Mouse (Mus musculus): ENCODE results near the gene Mex3d. TPM values are rescaled to one million over a fixed set of nuclear protein-coding genes. Genes with fewer than 3 reads are reported as not detected.

The Mex3d gene
- 45.9 and 68.4 TPM in 2 replicates for polyA plus RNA-seq (2012; ENCODE audit: low replicate concordance)

GRCm38 (mm10) chr10:80387522-80387959 is at the start of gene Mex3d:
Gene Mex3d, minus strand, starts transcription at chr10:80387659.

GRCm38 (mm10) chr10:80433513-80434232 is 46.2 kb upstream of the Mex3d start, which contains the start of gene Tcf3:
Gene Tcf3, minus strand, starts transcription at chr10:80433647.

GRCm38 (mm10) chr10:80406684-80407501 is 19.4 kb upstream of the Mex3d start, which contains the start of gene Uqcr11:
Gene Uqcr11, minus strand, starts transcription at chr10:80406830.

GRCm38 (mm10) chr10:80399191-80399972 is 11.9 kb upstream of the Mex3d start, which contains the start of gene Mbd3:
Gene Mbd3, minus strand, starts transcription at chr10:80399550.

DNA sequence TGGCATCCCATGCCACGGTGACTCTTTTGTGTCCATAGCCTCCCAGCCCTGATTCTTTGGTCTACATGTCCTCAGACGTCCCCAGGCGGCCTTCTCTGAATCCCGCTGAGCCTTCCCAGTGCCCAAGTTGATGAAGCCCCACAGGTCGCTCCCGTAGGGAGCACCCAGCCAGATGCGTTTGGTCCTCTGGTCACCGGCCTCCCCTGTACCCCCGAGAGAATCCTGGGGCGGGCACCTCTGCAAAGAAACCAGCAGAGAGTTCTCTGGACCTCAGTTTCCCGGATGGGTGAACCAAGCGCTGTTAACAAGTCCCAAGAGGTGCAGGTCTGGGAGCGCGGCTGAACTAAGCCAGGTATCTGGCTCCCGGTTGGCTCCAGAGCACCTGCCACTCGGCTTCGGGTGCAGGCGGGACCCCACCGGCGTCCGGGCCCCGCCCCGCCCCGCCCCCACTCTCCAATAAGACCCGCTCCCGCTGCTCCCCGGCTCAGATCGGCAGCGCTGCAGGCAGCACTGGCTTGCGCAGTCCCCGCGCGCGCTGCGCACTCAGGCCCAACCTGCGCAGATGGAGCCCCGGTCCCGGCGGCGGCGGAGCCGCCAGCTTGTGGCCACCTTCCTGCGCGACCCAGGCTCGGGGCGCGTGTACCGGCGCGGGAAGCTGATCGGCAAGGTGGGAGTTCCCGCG is 31.3 kb downstream of the Mex3d start, which contains the start of gene Plk5:
TSS of gene Plk5 (plus strand) at position 459 of the 682 bp plus-strand sequence.

DNA sequence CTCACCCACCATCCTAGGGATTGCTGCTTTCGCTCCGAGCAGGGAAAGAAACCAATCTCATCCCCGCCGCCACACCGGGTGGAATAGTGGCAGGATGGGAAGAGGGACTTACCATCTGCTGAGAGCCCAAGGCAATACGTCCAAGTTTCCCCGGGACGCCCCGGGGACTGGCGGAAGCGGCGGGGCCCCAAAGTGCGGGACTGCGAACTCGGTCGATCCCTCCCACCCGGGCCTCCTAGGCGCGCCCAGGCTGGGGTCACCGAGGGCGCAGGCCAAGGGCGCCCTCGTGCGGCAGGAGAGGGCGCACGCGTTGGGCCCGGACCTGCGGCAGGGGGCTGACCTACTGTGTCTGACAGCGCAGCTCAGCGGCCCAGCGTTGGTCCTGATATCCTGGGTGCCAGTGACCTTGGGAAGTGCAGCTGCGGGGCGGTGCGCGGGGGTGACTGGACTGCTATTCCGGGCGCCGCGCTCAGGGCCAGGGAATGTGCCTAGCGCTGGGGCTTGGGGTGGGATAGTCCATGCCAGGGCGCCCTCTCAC is 39.1 kb downstream of the Mex3d start, which contains the start of gene Adamtsl5:
TSS of gene Adamtsl5 (minus strand) at position 169 of the 538 bp plus-strand sequence.

Other genes starting within 250 kb of the Mex3d start
- gene Atp5d, start 249.0 kb downstream of the Mex3d start, polyA plus RNA-seq (2012; ENCODE audit: low replicate concordance) = 1,038 and 1,245 TPM in 2 replicates
- 40.1 and 43.9 TPM in 2 replicates for gene Cbarp, start 246.8 kb downstream of the Mex3d start, polyA plus RNA-seq (2012; ENCODE audit: low replicate concordance)
- gene Midn, start 239.4 kb downstream of the Mex3d start, polyA plus RNA-seq (2012; ENCODE audit: low replicate concordance) = 224 and 253 TPM in 2 replicates
- gene Cirbp, start 221.7 kb downstream of the Mex3d start, polyA plus RNA-seq (2012; ENCODE audit: low replicate concordance) = 19.6 and 38.2 TPM in 2 replicates
- gene 1600002K03Rik, start 214.7 kb downstream of the Mex3d start, polyA plus RNA-seq (2012; ENCODE audit: low replicate concordance) = 7.0 and 16.7 TPM in 2 replicates
- gene Efna2, start 208.2 kb downstream of the Mex3d start, polyA plus RNA-seq (2012; ENCODE audit: low replicate concordance) = 1.4 and 1.8 TPM in 2 replicates
- 47.2 and 117 TPM in 2 replicates for gene Mum1, start 161.2 kb downstream of the Mex3d start, polyA plus RNA-seq (2012; ENCODE audit: low replicate concordance)
- gene Ndufs7, start 138.5 kb downstream of the Mex3d start, polyA plus RNA-seq (2012; ENCODE audit: low replicate concordance) = 197 and 234 TPM in 2 replicates
- 0.64 and 0.93 TPM in 2 replicates for gene Gamt, start 126.6 kb downstream of the Mex3d start, polyA plus RNA-seq (2012; ENCODE audit: low replicate concordance)
- 831 and 856 TPM in 2 replicates for gene Dazap1, start 126.2 kb downstream of the Mex3d start, polyA plus RNA-seq (2012; ENCODE audit: low replicate concordance)
- 1,647 and 3,347 TPM in 2 replicates for gene Rps15, start 95.2 kb downstream of the Mex3d start, polyA plus RNA-seq (2012; ENCODE audit: low replicate concordance)
- gene Apc2, start 91.7 kb downstream of the Mex3d start, polyA plus RNA-seq (2012; ENCODE audit: low replicate concordance) = 0.09 and 0.10 TPM in 2 replicates
- 80.6 and 113 TPM in 2 replicates for gene 2310011J03Rik, start 67.1 kb downstream of the Mex3d start, polyA plus RNA-seq (2012; ENCODE audit: low replicate concordance)
- 29.8 and 43.5 TPM in 2 replicates for gene Pcsk4, start 58.2 kb downstream of the Mex3d start, polyA plus RNA-seq (2012; ENCODE audit: low replicate concordance)
- 198 and 406 TPM in 2 replicates for gene Reep6, start 57.7 kb downstream of the Mex3d start, polyA plus RNA-seq (2012; ENCODE audit: low replicate concordance)
- 59.0 and 75.4 TPM in 2 replicates for gene Adamtsl5, start 39.2 kb downstream of the Mex3d start, polyA plus RNA-seq (2012; ENCODE audit: low replicate concordance)
- gene Plk5, start 31.2 kb downstream of the Mex3d start, polyA plus RNA-seq (2012; ENCODE audit: low replicate concordance) = not detected in 2 replicates
- 234 and 272 TPM in 2 replicates for gene Mbd3, start 11.9 kb upstream of the Mex3d start, polyA plus RNA-seq (2012; ENCODE audit: low replicate concordance)
- gene Uqcr11, start 19.2 kb upstream of the Mex3d start, polyA plus RNA-seq (2012; ENCODE audit: low replicate concordance) = 544 and 1,539 TPM in 2 replicates
- gene Tcf3, start 46.0 kb upstream of the Mex3d start, polyA plus RNA-seq (2012; ENCODE audit: low replicate concordance) = 1,132 and 1,188 TPM in 2 replicates
- gene Onecut3, start 107.2 kb upstream of the Mex3d start, polyA plus RNA-seq (2012; ENCODE audit: low replicate concordance) = not detected in 2 replicates
- gene Atp8b3, start 151.5 kb upstream of the Mex3d start, polyA plus RNA-seq (2012; ENCODE audit: low replicate concordance) = not detected in 2 replicates
- 189 and 285 TPM in 2 replicates for gene Rexo1, start 173.9 kb upstream of the Mex3d start, polyA plus RNA-seq (2012; ENCODE audit: low replicate concordance)
- gene Klf16, start 189.7 kb upstream of the Mex3d start, polyA plus RNA-seq (2012; ENCODE audit: low replicate concordance) = 191 and 227 TPM in 2 replicates
- 634 and 1,312 TPM in 2 replicates for gene Abhd17a, start 202.7 kb upstream of the Mex3d start, polyA plus RNA-seq (2012; ENCODE audit: low replicate concordance)
- gene Scamp4, start 215.2 kb upstream of the Mex3d start, polyA plus RNA-seq (2012; ENCODE audit: low replicate concordance) = 82.3 and 112 TPM in 2 replicates
- gene Adat3, start 215.2 kb upstream of the Mex3d start, polyA plus RNA-seq (2012; ENCODE audit: low replicate concordance) = 31.5 and 42.1 TPM in 2 replicates
- gene Gm49322, start 218.4 kb upstream of the Mex3d start, polyA plus RNA-seq (2012; ENCODE audit: low replicate concordance) = 1.0 and 3.8 TPM in 2 replicates
- 465 and 492 TPM in 2 replicates for gene Csnk1g2, start 235.2 kb upstream of the Mex3d start, polyA plus RNA-seq (2012; ENCODE audit: low replicate concordance)